Mouse (Mus musculus): ENCODE data around the gene Gm28047. TPM values are rescaled to one million over a fixed set of nuclear protein-coding genes. Genes with fewer than 3 reads are reported as not detected.

The Gm28047 gene
- total RNA-seq (2023): 3.2 TPM in 1 of 2 replicates, not detected in the other

DNA sequence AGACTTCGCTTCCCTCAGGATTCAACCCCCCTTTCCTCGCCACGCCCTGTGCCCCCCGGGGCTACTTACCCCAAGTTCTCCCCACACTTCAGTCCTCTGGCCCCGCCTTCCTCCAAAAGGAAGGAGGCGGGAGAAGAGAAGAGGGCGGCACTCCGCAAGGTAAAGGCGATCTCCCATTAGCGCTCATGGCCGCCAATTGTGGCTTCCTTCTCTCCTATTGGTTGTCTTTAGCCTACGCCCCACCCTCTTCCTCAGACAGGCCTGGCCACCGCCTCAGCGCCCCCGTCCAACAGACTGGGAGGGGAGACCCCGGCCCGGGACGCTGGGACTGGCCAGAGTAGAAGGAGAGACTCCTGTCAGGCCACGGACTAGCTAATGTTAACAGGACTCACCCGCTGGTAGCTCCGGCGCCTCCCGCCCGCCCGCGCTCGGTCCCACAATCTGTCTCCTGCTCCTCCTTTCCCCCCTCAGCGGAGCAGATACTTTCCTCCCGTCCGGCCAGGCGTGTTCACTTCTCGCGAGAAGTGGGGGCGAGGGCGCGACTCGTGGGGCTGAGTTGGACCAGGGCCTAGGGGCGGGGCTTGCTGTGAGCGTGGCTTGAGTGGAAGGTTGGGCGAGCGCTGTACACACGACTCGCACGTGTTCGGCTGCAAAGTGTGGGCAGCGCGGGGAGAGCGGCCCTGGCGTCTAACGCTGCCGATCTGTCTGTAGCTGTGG, at the start of gene Gm28047, which contains the start of gene Atf7:
TSS of gene Gm28047 (minus strand) at position 98 of the 717 bp plus-strand sequence.
TSS of gene Atf7 (minus strand) at position 495 of the 717 bp plus-strand sequence.

GRCm38 (mm10) chr15:102672215-102673071, 47.6 kb upstream of the Gm28047 start, which contains the start of gene Atp5g2:
Gene Atp5g2, minus strand, starts transcription at chr15:102672352.

DNA sequence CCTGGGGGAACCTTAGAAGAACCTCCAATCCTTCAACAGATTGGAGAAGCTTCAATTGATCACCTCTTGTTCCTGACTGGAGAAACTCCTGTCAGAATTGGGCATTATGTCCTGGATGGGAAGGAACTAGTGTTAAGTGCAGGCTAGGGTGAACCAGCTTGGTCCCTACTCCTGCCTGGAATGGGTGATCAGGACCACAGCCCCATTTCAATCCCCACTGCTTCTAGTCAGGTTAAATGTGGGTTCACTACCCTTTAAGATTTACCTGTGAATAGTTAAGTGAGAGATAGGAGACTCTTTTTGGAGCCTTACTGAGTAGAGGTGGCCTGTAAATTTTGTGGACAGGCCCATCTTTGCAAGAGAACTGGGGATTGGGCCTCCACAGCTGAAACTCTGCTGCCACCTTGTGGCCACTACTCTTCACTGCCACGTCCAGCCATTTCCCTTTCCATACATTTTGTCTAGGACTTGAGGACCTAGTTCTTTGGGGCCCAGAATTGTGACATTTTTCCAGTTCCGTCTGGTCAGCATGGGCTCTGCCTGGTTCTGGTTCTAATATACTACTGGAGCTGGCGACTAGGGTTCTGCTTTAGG, 99.9 kb downstream of the Gm28047 start, which contains the start of gene Npff:
TSS of gene Npff (minus strand) at position 51 of the 594 bp plus-strand sequence.

DNA sequence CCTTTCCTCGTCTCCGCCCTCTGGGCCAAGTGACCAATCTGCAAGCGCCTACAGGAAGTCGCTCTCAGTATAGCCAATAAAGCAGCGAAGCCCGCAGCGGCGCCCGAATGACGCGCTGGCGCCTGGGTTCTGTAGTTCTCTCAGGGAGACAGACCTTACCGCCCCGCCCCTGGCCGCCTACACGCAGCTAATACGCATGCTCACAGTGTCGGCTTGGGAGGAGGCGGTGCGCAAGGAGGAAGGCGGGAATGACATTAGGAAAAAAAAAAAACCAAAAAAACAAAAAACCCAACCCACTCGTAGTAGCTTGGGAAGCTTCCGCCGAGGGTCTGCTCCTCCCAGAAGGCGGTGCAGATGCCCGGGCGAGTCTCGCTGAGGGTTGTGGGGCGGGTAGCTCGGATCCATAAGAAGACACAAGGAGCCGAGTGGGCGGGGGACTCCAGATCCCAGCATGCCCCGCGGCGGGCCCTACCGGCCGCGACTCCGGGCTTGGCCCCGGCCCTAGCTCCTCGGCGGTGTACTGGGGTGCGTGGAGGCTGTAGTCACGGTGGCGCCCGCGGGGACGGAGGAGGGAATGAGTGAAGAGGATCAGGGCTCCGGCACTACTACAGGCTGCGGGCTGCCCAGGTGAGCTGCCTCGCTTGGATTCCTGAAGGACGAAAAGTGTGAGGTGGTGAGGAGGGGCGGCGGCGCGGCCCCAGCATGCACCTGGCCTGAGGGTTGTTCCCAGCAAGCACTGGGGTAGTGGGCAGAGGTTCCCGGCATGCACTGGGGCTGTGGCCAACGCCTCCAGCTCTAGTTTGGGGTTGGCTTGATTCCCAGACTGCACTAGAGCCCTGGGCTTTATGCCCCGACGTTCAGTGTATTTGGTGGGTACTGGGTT, 106.7 kb downstream of the Gm28047 start, which contains the start of gene Tarbp2:
TSS of gene Tarbp2 (plus strand) at position 217 of the 883 bp plus-strand sequence.

DNA sequence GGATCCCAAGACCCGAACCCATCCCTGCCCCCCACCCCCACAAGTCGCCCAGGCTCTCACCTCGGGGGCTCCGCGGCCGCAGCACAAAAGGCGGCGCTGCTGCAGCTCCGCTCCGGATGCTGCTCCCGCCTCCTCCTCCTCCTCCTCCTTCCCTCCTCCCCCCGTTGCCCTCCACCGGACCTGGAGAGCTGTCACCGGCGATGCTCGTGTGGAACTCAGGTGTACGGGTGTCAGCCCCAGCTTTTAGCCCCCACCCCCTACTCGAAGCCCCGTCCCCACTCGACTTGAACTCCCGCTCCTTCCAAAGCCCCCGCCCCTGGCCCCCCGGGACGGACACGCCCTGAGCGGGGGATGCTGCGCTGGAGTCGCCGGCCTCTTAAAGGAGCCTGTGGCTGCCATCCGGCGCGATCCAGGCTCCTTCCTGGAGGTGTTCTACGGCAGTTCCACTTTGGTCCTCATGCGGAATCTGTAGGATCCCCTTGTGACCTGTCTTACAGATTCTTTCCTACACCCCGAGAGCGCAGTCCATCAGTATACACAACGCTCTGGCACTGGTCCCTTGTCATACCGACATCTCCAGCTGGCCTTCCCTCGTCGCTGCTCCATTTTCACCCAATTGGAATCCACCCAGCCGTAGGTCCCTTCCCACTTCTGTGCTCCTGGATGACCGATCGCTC, 108.0 kb downstream of the Gm28047 start, which contains the start of gene Map3k12:
TSS of gene Map3k12 (minus strand) at position 337 of the 677 bp plus-strand sequence.

GRCm38 (mm10) chr15:102503447-102503846, 121.4 kb downstream of the Gm28047 start, which contains the start of gene Gm10337:
Gene Gm10337, plus strand, starts transcription at chr15:102503722.

Other genes starting within 250 kb of the Gm28047 start
- 125 and 138 TPM in 2 replicates for gene Sp1, start 218.9 kb downstream of the Gm28047 start, total RNA-seq (2023)
- 0.48 TPM in 1 of 2 replicates, not detected in the other for gene Amhr2, start 179.7 kb downstream of the Gm28047 start, total RNA-seq (2023)
- gene Prr13, start 166.0 kb downstream of the Gm28047 start, total RNA-seq (2023): 422 and 441 TPM in 2 replicates
- 501 and 530 TPM in 2 replicates for gene Pcbp2, start 154.5 kb downstream of the Gm28047 start, total RNA-seq (2023)
- 11.3 TPM in 1 of 2 replicates, not detected in the other for gene Gm10337, start 121.3 kb downstream of the Gm28047 start, total RNA-seq (2023)
- gene Map3k12, start 108.0 kb downstream of the Gm28047 start, total RNA-seq (2023): 0.22 and 0.23 TPM in 2 replicates
- 12.6 and 21.3 TPM in 2 replicates for gene Tarbp2, start 106.9 kb downstream of the Gm28047 start, total RNA-seq (2023)
- gene Npff, start 100.1 kb downstream of the Gm28047 start, total RNA-seq (2023): 3.7 and 6.9 TPM in 2 replicates
- 54.5 and 64.2 TPM in 2 replicates for gene Atf7, start 397 bp upstream of the Gm28047 start, total RNA-seq (2023)
- gene Atp5g2, start 47.3 kb upstream of the Gm28047 start, total RNA-seq (2023): 1.8 and 2.9 TPM in 2 replicates
- gene Calcoco1, start 97.1 kb upstream of the Gm28047 start, total RNA-seq (2023): 23.0 and 24.0 TPM in 2 replicates